Mouse (Mus musculus) erythroblast, embryonic 14.5 days (primary cell): ENCODE data around the gene Rad17.

Experiments
- GATA1 ChIP-seq: IDR thresholded peaks from 2 replicates; pipeline ENCODE4 v1.6.1; 2012; ENCODE audit warnings: low read length, inconsistent platforms, mixed read lengths
- TAL1 ChIP-seq: IDR thresholded peaks from 3 replicates; pipeline ENCODE4 v1.6.1; 2012; ENCODE audit warnings: low read length, inconsistent platforms, mixed read lengths

DNA sequence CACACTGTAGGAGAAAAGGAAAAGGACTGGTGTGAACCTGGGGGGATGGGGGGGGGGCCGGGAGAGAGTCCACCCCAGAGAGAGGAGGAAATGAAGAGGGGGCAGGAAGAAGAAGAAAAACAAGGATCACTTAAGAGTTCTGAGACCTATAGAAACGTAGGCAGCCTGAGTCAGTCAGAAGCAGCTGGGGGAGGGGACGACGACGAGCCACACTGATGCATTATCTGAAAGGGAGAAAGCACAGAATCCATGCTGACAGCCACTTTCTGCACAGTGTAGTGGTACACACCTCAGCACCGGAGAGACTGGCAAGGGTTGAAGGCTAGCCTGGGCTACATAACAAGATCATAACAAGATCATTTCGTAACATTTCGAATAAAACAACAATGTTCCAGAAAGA is 49.8 kb downstream of the Rad17 start:
- no peak for TF ChIP-seq GATA1
- no peak for TF ChIP-seq TAL1
